Mouse (Mus musculus): ENCODE results near the gene Smad1. TPM values are rescaled to one million over a fixed set of nuclear protein-coding genes. Genes with fewer than 3 reads are reported as not detected.

The Smad1 gene
- polyA plus RNA-seq, 1 experiment, result 48.0 TPM

- Histone ChIP-seq H3K4me3 (ENCODE audit: control insufficient read depth, insufficient read depth, low read length) (no peak overlapping the region), H3K4me1 (replicated peaks; ENCODE audit: control insufficient read depth, insufficient read depth, low read length) (no peaks in the 10 kb centered on the region), H3K36me3 (ENCODE audit: control insufficient read depth, insufficient read depth, low read length) (no peaks in the 10 kb centered on the region), H3K27ac (ENCODE audit: control insufficient read depth, insufficient read depth, low read length) (no peak overlapping the region), H3K27me3 (ENCODE audit: control insufficient read depth, insufficient read depth, low read length) (no peaks in the 10 kb centered on the region)
- DNase-seq, result no peak
- WGBS, result 93% methylated on average over 8 of the region's 8 CpGs
- TF ChIP-seq POLR2A (IDR thresholded peaks at IDR 0.05; ENCODE audit: control insufficient read depth, extremely low read depth, insufficient read depth, low read length, poor library complexity) (no peak), CTCF (IDR thresholded peaks at IDR 0.05; ENCODE audit: borderline replicate concordance, control insufficient read depth, extremely low read depth, insufficient read depth, low read length, poor library complexity) (no peak)
These were observed 47.4 kb downstream of the Smad1 start for GRCm38 (mm10) chr8:79351916-79352315.

DNA sequence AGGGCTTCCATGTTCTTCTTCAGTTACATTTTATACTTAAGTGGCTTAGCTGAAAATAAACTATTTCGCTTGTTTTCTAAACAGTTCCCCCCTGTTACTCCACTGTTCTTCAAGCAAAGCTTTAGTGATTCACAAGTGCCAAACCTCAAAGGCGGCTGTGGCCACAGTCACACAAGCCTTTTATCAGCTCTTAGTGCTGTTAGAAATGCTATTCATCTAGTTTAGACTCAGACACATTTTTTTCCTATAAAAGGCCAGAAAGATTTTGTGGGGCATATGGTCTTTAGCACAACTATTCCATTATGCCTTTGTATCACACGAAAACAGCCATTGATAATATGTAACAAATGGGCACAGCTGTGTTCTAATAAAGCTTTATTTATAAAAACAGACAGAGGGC is 48.5 kb downstream of the Smad1 start:
- H3K4me1 ChIP-seq (replicated peaks; ENCODE audit: control insufficient read depth, insufficient read depth, low read length), result no peaks in the 10 kb centered on the region
- no peaks in the 10 kb centered on the region for H3K36me3 ChIP-seq (ENCODE audit: control insufficient read depth, insufficient read depth, low read length)
- no peak for TF ChIP-seq CTCF (IDR thresholded peaks at IDR 0.05; ENCODE audit: borderline replicate concordance, control insufficient read depth, extremely low read depth, insufficient read depth, low read length, poor library complexity)
- TF ChIP-seq POLR2A (IDR thresholded peaks at IDR 0.05; ENCODE audit: control insufficient read depth, extremely low read depth, insufficient read depth, low read length, poor library complexity), result no peak
- WGBS, result 84% methylated on average over 3 of the region's 3 CpGs
- H3K27ac ChIP-seq (ENCODE audit: control insufficient read depth, insufficient read depth, low read length), result no peak overlapping the region
- no peaks in the 10 kb centered on the region for H3K27me3 ChIP-seq (ENCODE audit: control insufficient read depth, insufficient read depth, low read length)
- no peak overlapping the region for H3K4me3 ChIP-seq (ENCODE audit: control insufficient read depth, insufficient read depth, low read length)
- no peak for DNase-seq

- H3K4me3 ChIP-seq (ENCODE audit: control insufficient read depth, insufficient read depth, low read length), result no peak overlapping the region
- WGBS, result 87% methylated on average over 6 of the region's 6 CpGs
- H3K4me1 ChIP-seq (replicated peaks; ENCODE audit: control insufficient read depth, insufficient read depth, low read length), result no peaks in the 10 kb centered on the region
- no peaks in the 10 kb centered on the region for H3K27me3 ChIP-seq (ENCODE audit: control insufficient read depth, insufficient read depth, low read length)
- no peak for TF ChIP-seq CTCF (IDR thresholded peaks at IDR 0.05; ENCODE audit: borderline replicate concordance, control insufficient read depth, extremely low read depth, insufficient read depth, low read length, poor library complexity)
- TF ChIP-seq POLR2A (IDR thresholded peaks at IDR 0.05; ENCODE audit: control insufficient read depth, extremely low read depth, insufficient read depth, low read length, poor library complexity), result no peak
- H3K27ac ChIP-seq (ENCODE audit: control insufficient read depth, insufficient read depth, low read length), result no peak overlapping the region
- DNase-seq, result no peak
- H3K36me3 ChIP-seq (ENCODE audit: control insufficient read depth, insufficient read depth, low read length), result no peaks in the 10 kb centered on the region
These were observed 49.2 kb downstream of the Smad1 start for GRCm38 (mm10) chr8:79350094-79350593.

- TF ChIP-seq POLR2A (IDR thresholded peaks at IDR 0.05; ENCODE audit: control insufficient read depth, extremely low read depth, insufficient read depth, low read length, poor library complexity), result no peak
- no peak for TF ChIP-seq CTCF (IDR thresholded peaks at IDR 0.05; ENCODE audit: borderline replicate concordance, control insufficient read depth, extremely low read depth, insufficient read depth, low read length, poor library complexity)
- no peaks in the 10 kb centered on the region for H3K27me3 ChIP-seq (ENCODE audit: control insufficient read depth, insufficient read depth, low read length)
- no peak overlapping the region for H3K4me3 ChIP-seq (ENCODE audit: control insufficient read depth, insufficient read depth, low read length)
- H3K27ac ChIP-seq (ENCODE audit: control insufficient read depth, insufficient read depth, low read length), result no peak overlapping the region
- no peak for DNase-seq
- 97% methylated on average over 10 of the region's 10 CpGs for WGBS
- H3K36me3 ChIP-seq (ENCODE audit: control insufficient read depth, insufficient read depth, low read length), result no peaks in the 10 kb centered on the region; the same call in 1 of the 2 replicates
- H3K4me1 ChIP-seq (replicated peaks; ENCODE audit: control insufficient read depth, insufficient read depth, low read length), result no peaks in the 10 kb centered on the region
These were observed 52.9 kb downstream of the Smad1 start for GRCm38 (mm10) chr8:79346414-79346813.

DNA sequence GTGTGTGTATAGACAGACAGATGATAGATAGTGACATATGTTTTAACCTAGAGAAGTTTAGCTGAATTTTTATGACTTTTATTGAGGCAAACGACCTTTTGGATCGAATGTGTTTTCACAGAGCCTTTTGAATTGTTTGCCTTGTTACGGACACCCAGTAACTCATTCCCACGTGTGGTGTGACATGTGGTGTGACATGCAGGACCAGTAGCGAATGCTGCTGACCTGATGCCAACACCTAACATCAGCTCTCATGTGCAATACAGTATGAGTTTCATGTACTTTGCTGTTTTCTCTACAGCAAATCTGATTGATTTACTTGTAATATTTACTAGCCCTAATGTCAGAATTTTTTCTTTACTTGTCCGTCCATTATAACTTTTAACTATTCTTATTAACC is 53.5 kb downstream of the Smad1 start:
- Histone ChIP-seq H3K4me3 (ENCODE audit: control insufficient read depth, insufficient read depth, low read length) (no peak overlapping the region), H3K36me3 (ENCODE audit: control insufficient read depth, insufficient read depth, low read length) (no peaks in the 10 kb centered on the region; the same call in 1 of the 2 replicates), H3K27me3 (ENCODE audit: control insufficient read depth, insufficient read depth, low read length) (no peaks in the 10 kb centered on the region), H3K27ac (ENCODE audit: control insufficient read depth, insufficient read depth, low read length) (no peak overlapping the region), H3K4me1 (replicated peaks; ENCODE audit: control insufficient read depth, insufficient read depth, low read length) (no peaks in the 10 kb centered on the region)
- no peak for DNase-seq
- WGBS, result 92% methylated on average over 6 of the region's 6 CpGs
- TF ChIP-seq POLR2A (IDR thresholded peaks at IDR 0.05; ENCODE audit: control insufficient read depth, extremely low read depth, insufficient read depth, low read length, poor library complexity), result no peak
- TF ChIP-seq CTCF (IDR thresholded peaks at IDR 0.05; ENCODE audit: borderline replicate concordance, control insufficient read depth, extremely low read depth, insufficient read depth, low read length, poor library complexity), result no peak

DNA sequence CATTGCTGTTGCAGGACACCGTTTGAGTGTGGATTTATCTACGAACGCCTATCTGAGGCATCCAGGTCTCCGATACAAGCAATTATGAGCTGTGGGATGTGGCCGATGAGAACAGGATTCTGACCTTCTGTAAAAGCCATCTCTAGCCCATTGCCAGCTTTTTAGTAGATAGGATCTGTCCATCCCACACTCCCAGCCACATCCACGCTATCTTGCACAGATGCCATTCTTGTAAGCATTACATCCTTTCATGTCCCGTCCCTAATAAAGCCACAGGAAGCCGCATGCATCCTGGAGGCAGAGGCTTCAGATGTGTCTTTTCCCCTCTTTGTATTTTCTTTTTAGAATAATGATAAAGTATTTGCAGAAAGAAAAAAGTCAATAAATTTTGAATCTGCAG is 58.1 kb downstream of the Smad1 start:
- 75% methylated on average over 8 of the region's 8 CpGs for WGBS
- Histone ChIP-seq H3K27ac (ENCODE audit: control insufficient read depth, insufficient read depth, low read length) (no peak overlapping the region), H3K4me1 (replicated peaks; ENCODE audit: control insufficient read depth, insufficient read depth, low read length) (no peaks in the 10 kb centered on the region), H3K36me3 (ENCODE audit: control insufficient read depth, insufficient read depth, low read length) (no peaks in the 10 kb centered on the region; the same call in 1 of the 2 replicates), H3K27me3 (ENCODE audit: control insufficient read depth, insufficient read depth, low read length) (no peaks in the 10 kb centered on the region), H3K4me3 (ENCODE audit: control insufficient read depth, insufficient read depth, low read length) (no peak overlapping the region)
- no peak for DNase-seq
- TF ChIP-seq POLR2A (IDR thresholded peaks at IDR 0.05; ENCODE audit: control insufficient read depth, extremely low read depth, insufficient read depth, low read length, poor library complexity) (no peak), CTCF (IDR thresholded peaks at IDR 0.05; ENCODE audit: borderline replicate concordance, control insufficient read depth, extremely low read depth, insufficient read depth, low read length, poor library complexity) (no peak)

GRCm38 (mm10) chr8:79339555-79339954 is 59.8 kb downstream of the Smad1 start:
- TF ChIP-seq POLR2A (IDR thresholded peaks at IDR 0.05; ENCODE audit: control insufficient read depth, extremely low read depth, insufficient read depth, low read length, poor library complexity), result no peak
- peak; percentile 53; the same call in 1 of the 2 replicates for TF ChIP-seq CTCF (IDR thresholded peaks at IDR 0.05; ENCODE audit: borderline replicate concordance, control insufficient read depth, extremely low read depth, insufficient read depth, low read length, poor library complexity)
- 84% methylated on average over 9 of the region's 9 CpGs for WGBS
- Histone ChIP-seq H3K27ac (ENCODE audit: control insufficient read depth, insufficient read depth, low read length) (no peak overlapping the region), H3K27me3 (ENCODE audit: control insufficient read depth, insufficient read depth, low read length) (no peaks in the 10 kb centered on the region), H3K4me1 (replicated peaks; ENCODE audit: control insufficient read depth, insufficient read depth, low read length) (no peaks in the 10 kb centered on the region), H3K4me3 (ENCODE audit: control insufficient read depth, insufficient read depth, low read length) (no peak overlapping the region), H3K36me3 (ENCODE audit: control insufficient read depth, insufficient read depth, low read length) (no peaks in the 10 kb centered on the region; the same call in 1 of the 2 replicates)
- DNase-seq, result peak; percentile 26
